Mouse (Mus musculus) ES-E14 (cell line): ENCODE measurements around the gene Hcfc1. TPM values are rescaled to one million over a fixed set of nuclear protein-coding genes. Genes with fewer than 3 reads are reported as not detected.

Experiments
- DNase-seq: peaks from one replicate; pipeline ENCODE4 v3.0.0-alpha.2; 2013; ENCODE audit warnings: low read depth, low spot score
- H3K27ac ChIP-seq: 2 replicates; pipeline ENCODE4 v1.5.1; 2012; ENCODE audit warnings: low read depth, mild to moderate bottlenecking, low read length, moderate library complexity, mixed read lengths; ENCODE audit not compliant: poor library complexity, insufficient read depth, severe bottlenecking
- H3K36me3 ChIP-seq: 2 replicates; pipeline ENCODE4 v1.6.1; 2012; ENCODE audit warnings: mild to moderate bottlenecking, low read length, moderate library complexity, mixed read lengths; ENCODE audit not compliant: control insufficient read depth, poor library complexity, insufficient read depth, severe bottlenecking
- H3K4me1 ChIP-seq, 2 experiments: fragments of 150-350 bp in 1 of 2; sonication (generic) in 1 of 2; 2 replicates each; pipeline ENCODE4 v1.6.1; 2012; ENCODE audit warnings: low read length in 2 of 2, mild to moderate bottlenecking in 1 of 2, mixed read lengths in 1 of 2; ENCODE audit not compliant: control insufficient read depth in 2 of 2, insufficient read depth in 2 of 2, poor library complexity in 1 of 2
- H3K4me3 ChIP-seq, 2 experiments: fragments of 150-350 bp in 1 of 2; sonication (generic) in 1 of 2; 2 replicates each; pipeline ENCODE4 v1.5.1; 2012; ENCODE audit warnings: low read length in 2 of 2, low read depth in 1 of 2, mild to moderate bottlenecking in 1 of 2, mixed read lengths in 1 of 2; ENCODE audit not compliant: insufficient read depth in 1 of 2, poor library complexity in 1 of 2, severe bottlenecking in 1 of 2
- H3K9ac ChIP-seq: 2 replicates; pipeline ENCODE4 v1.6.1; 2012; ENCODE audit warnings: low read depth, mild to moderate bottlenecking, low read length, mixed read lengths; ENCODE audit not compliant: poor library complexity, insufficient read depth, severe bottlenecking
- H3K9me3 ChIP-seq: fragments of 150-350 bp; sonication (generic); 2 replicates; pipeline ENCODE4 v1.6.1; 2012; ENCODE audit warnings: low read depth, mild to moderate bottlenecking, low read length; ENCODE audit not compliant: control insufficient read depth, insufficient read depth
- CHD2 ChIP-seq: IDR thresholded peaks from 2 replicates; pipeline ENCODE4 v1.6.1; 2014; ENCODE audit warnings: mild to moderate bottlenecking, low read depth, low read length, inconsistent platforms
- HCFC1 ChIP-seq: IDR thresholded peaks from 2 replicates; pipeline ENCODE4 v1.6.1; 2012; ENCODE audit warnings: low read length, inconsistent platforms, borderline replicate concordance; ENCODE audit not compliant: insufficient read depth
- MAFK ChIP-seq: IDR thresholded peaks from 2 replicates; pipeline ENCODE4 v1.6.1; 2014; ENCODE audit warnings: mild to moderate bottlenecking, low read depth, low read length, inconsistent platforms; ENCODE audit not compliant: insufficient read depth
- ZC3H11A ChIP-seq: IDR thresholded peaks from 2 replicates; pipeline ENCODE4 v1.6.1; 2012; ENCODE audit warnings: low read depth, mild to moderate bottlenecking, inconsistent platforms, low read length, borderline replicate concordance
- ZNF384 ChIP-seq: IDR thresholded peaks from 2 replicates; pipeline ENCODE4 v1.6.1; 2012; ENCODE audit warnings: low read depth, low read length, inconsistent platforms
- in situ Hi-C, 2 experiments: fragments of 600-800 bp; cut with MboI; formaldehyde crosslinking; loops; one replicate each; pipeline ENCODE4 v1.15.1; 2025; ENCODE audit warnings: low sequenced_read_pairs in 2 of 2, inconsistent platforms in 1 of 2; ENCODE audit not compliant: unreplicated experiment in 2 of 2
- total RNA-seq: library from RNA; depleted of rRNA; stranded (reverse); fragments of 300-350 nt; gene quantifications from 2 replicates; pipeline ENCODE4 v1.2.3, GENCODE M21; 2012

The Hcfc1 gene
- total RNA-seq, 1 experiment: 95.7 TPM

- TF ChIP-seq MAFK (no peak), ZC3H11A (no peak)
- Histone ChIP-seq H3K27ac (no peak overlapping the region), H3K4me1 (no peaks in the 10 kb centered on the region), H3K36me3 (no peaks in the 10 kb centered on the region), H3K4me3 (no peak overlapping the region), H3K9me3 (no peaks in the 10 kb centered on the region), H3K9ac (no peak overlapping the region)
- in situ Hi-C loops: no loop called here
- no peak for DNase-seq
These were observed 10.1 kb upstream of the Hcfc1 start for GRCm38 (mm10) chrX:73976283-73976682.

- no peak for TF ChIP-seq MAFK
- in situ Hi-C loops: loop anchor here in 1 of 2 experiments (25.0 kb wide), 1 partner anchor 265 kb away; the partner anchor contains the start of gene Flna
- no peaks in the 10 kb centered on the region for H3K36me3 ChIP-seq
- no peak overlapping the region for H3K4me3 ChIP-seq
- H3K27ac ChIP-seq: no peak overlapping the region
- no peaks in the 10 kb centered on the region for H3K9me3 ChIP-seq
- H3K4me1 ChIP-seq: peaks cover 0 to 2% of the 10 kb centered on the region in 2 experiments; a peak in 1 of 4 replicates
- no peak overlapping the region for H3K9ac ChIP-seq
- no peak for DNase-seq
These were observed 6.6 kb upstream of the Hcfc1 start for GRCm38 (mm10) chrX:73972774-73973173.

- Histone ChIP-seq H3K36me3 (no peaks in the 10 kb centered on the region), H3K4me3 (no peak overlapping the region), H3K9ac (no peak overlapping the region), H3K27ac (no peak overlapping the region), H3K9me3 (no peaks in the 10 kb centered on the region), H3K4me1 (peaks cover 0 to 2% of the 10 kb centered on the region in 2 experiments; a peak in 1 of 4 replicates)
- TF ChIP-seq CHD2 (no peak), MAFK (no peak), HCFC1 (no peak)
- no peak for DNase-seq
- in situ Hi-C loops: loop anchor here in 1 of 2 experiments (25.0 kb wide), 1 partner anchor 267 kb away; the partner anchor contains the start of gene Flna
These were observed 4.6 kb upstream of the Hcfc1 start for GRCm38 (mm10) chrX:73970781-73971180.

- Histone ChIP-seq H3K9me3 (no peaks in the 10 kb centered on the region), H3K4me1 (peaks cover 0 to 2% of the 10 kb centered on the region in 2 experiments; a peak in 1 of 4 replicates), H3K36me3 (peaks cover 4% of the 10 kb centered on the region; the same call in 1 of the 2 replicates), H3K4me3 (no peak overlapping the region), H3K9ac (no peak overlapping the region), H3K27ac (no peak overlapping the region)
- in situ Hi-C loops: loop anchor here in 1 of 2 experiments (25.0 kb wide), 1 partner anchor 268 kb away; the partner anchor contains the start of gene Flna
- TF ChIP-seq ZNF384 (no peak), HCFC1 (no peak), ZC3H11A (no peak), MAFK (no peak), CHD2 (no peak)
- no peak for DNase-seq
These were observed 3.6 kb upstream of the Hcfc1 start for GRCm38 (mm10) chrX:73969729-73970128.

- no peak overlapping the region for H3K9ac ChIP-seq
- in situ Hi-C loops: loop anchor here in 1 of 2 experiments (25.0 kb wide), 1 partner anchor 268 kb away; the partner anchor contains the start of gene Flna
These were observed 3.0 kb upstream of the Hcfc1 start for GRCm38 (mm10) chrX:73969167-73969566.

More at GRCm38 (mm10) chrX:73969167-73969566, 3.0 kb upstream of the Hcfc1 start:
- peaks cover 0 to 2% of the 10 kb centered on the region in 2 experiments; a peak in 1 of 4 replicates for H3K4me1 ChIP-seq
- DNase-seq: no peak
- H3K36me3 ChIP-seq: peaks cover 9% of the 10 kb centered on the region
- H3K9me3 ChIP-seq: no peaks in the 10 kb centered on the region
- TF ChIP-seq ZNF384 (no peak), MAFK (no peak)
- no peak overlapping the region for H3K4me3 ChIP-seq
- no peak overlapping the region for H3K27ac ChIP-seq
